Mouse (Mus musculus) intestine, embryonic 14.5 days (tissue): ENCODE data around the gene Tgfa. TPM values are rescaled to one million over a fixed set of nuclear protein-coding genes. Genes with fewer than 3 reads are reported as not detected.
A peak's percentile ranks its signal among the peaks of the same experiment; 100 is the strongest.

ENCODE experiments used
- ATAC-seq: fragments of 200-750 bp; cut with Nextera tagmentation; replicated peaks from 2 replicates; pipeline ENCODE4 v1.8.0; 2017; ENCODE audit warnings: low read depth, moderate number of reproducible peaks, moderate TSS enrichment, moderate library complexity; ENCODE audit not compliant: low FRiP score, low TSS enrichment
- DNase-seq: peaks from one replicate; pipeline ENCODE4 v3.0.0-alpha.2; 2018; ENCODE audit warnings: low spot score
- H3K27ac ChIP-seq: fragments of 300-500 bp; sonication (generic); 2 replicates; pipeline ENCODE4 v1.5.1; 2014; ENCODE audit warnings: low read depth, mild to moderate bottlenecking, control low read depth
- H3K27me3 ChIP-seq: fragments of 300-500 bp; sonication (generic); replicated peaks from 2 replicates; pipeline ENCODE4 v1.6.1; 2014; ENCODE audit warnings: low read length, control low read depth; ENCODE audit not compliant: control insufficient read depth, insufficient read depth
- H3K36me3 ChIP-seq: fragments of 300-500 bp; sonication (generic); 2 replicates; pipeline ENCODE4 v1.6.1; 2014; ENCODE audit warnings: low read length, control low read depth; ENCODE audit not compliant: control insufficient read depth, insufficient read depth
- H3K4me1 ChIP-seq: fragments of 300-500 bp; sonication (generic); replicated peaks from 2 replicates; pipeline ENCODE4 v1.6.1; 2014; ENCODE audit warnings: low read length, control low read depth, mixed read lengths; ENCODE audit not compliant: control insufficient read depth, insufficient read depth
- H3K4me2 ChIP-seq: fragments of 300-500 bp; sonication (generic); 2 replicates; pipeline ENCODE4 v1.6.1; 2014; ENCODE audit warnings: low read length
- H3K4me3 ChIP-seq: fragments of 300-500 bp; sonication (generic); 2 replicates; pipeline ENCODE4 v1.5.1; 2014; ENCODE audit warnings: low read depth, low read length, control low read depth, mixed read lengths
- H3K9ac ChIP-seq: fragments of 300-500 bp; sonication (generic); 2 replicates; pipeline ENCODE4 v1.6.1; 2014; ENCODE audit warnings: mild to moderate bottlenecking, low read length
- H3K9me3 ChIP-seq: fragments of 300-500 bp; sonication (generic); 2 replicates; pipeline ENCODE4 v1.6.1; 2016; ENCODE audit warnings: low read length, control low read depth; ENCODE audit not compliant: control insufficient read depth
- WGBS: fragments of 180-500 bp; shearing (Covaris S2); extraction: QIAGEN DNeasy Blood & Tissue Kit; methylation state at CpG from one replicate; pipeline ENCODE4 v1.1.7; 2014; 5-methylcytosine and 5-hydroxymethylcytosine counted together
- polyA plus RNA-seq: library from polyadenylated mRNA; unstranded; fragments of >200 nt; fragmentation: Nextera tagmentation; extraction: Ambion mirVana; gene quantifications from 2 replicates; pipeline ENCODE4 v1.2.1, GENCODE M21; 2014

Tgfa gene
- polyA plus RNA-seq, 1 experiment from 2014 or later = 7.3 TPM

GRCm38 (mm10) chr6:86305680-86306079, 110.7 kb downstream of the Tgfa start:
- H3K4me2 ChIP-seq = no peak overlapping the region

GRCm38 (mm10) chr6:86314011-86314410, 119.0 kb downstream of the Tgfa start:
- WGBS = 40% methylated on average over 1 of the region's 1 CpGs
- Histone ChIP-seq H3K4me1 (no peaks in the 10 kb centered on the region), H3K27me3 (no peaks in the 10 kb centered on the region), H3K4me2 (no peak overlapping the region), H3K36me3 (no peaks in the 10 kb centered on the region), H3K27ac (no peak overlapping the region), H3K9ac (no peak overlapping the region), H3K9me3 (no peaks in the 10 kb centered on the region), H3K4me3 (no peak overlapping the region)
- DNase-seq (no peak), ATAC-seq (no peak)

More at GRCm38 (mm10) chr6:86305680-86306079, 110.7 kb downstream of the Tgfa start:
- DNase-seq (no peak), ATAC-seq (no peak)
- Histone ChIP-seq H3K9me3 (no peaks in the 10 kb centered on the region), H3K4me3 (no peak overlapping the region), H3K36me3 (no peaks in the 10 kb centered on the region), H3K9ac (no peak overlapping the region), H3K4me1 (no peaks in the 10 kb centered on the region), H3K27me3 (no peaks in the 10 kb centered on the region), H3K27ac (no peak overlapping the region)
- 84% methylated on average over 4 of the region's 4 CpGs for WGBS

- no peak overlapping the region for H3K9ac ChIP-seq
- H3K9me3 ChIP-seq = no peaks in the 10 kb centered on the region
- H3K27ac ChIP-seq = no peak overlapping the region
- H3K36me3 ChIP-seq = no peaks in the 10 kb centered on the region
- no peak overlapping the region for H3K4me2 ChIP-seq
- no peak for DNase-seq
- 52% methylated on average over 1 of the region's 1 CpGs for WGBS
- no peaks in the 10 kb centered on the region for H3K4me1 ChIP-seq
- H3K27me3 ChIP-seq = no peaks in the 10 kb centered on the region
- no peak overlapping the region for H3K4me3 ChIP-seq
- ATAC-seq = no peak
Measured at GRCm38 (mm10) chr6:86317066-86317465, 122.0 kb downstream of the Tgfa start.

GRCm38 (mm10) chr6:86318855-86319254, 123.8 kb downstream of the Tgfa start:
- no peak overlapping the region for H3K4me2 ChIP-seq
- peak; percentile 66 for ATAC-seq
- WGBS = 48% methylated on average over 4 of the region's 4 CpGs
- H3K27ac ChIP-seq = no peak overlapping the region
- no peak overlapping the region for H3K9ac ChIP-seq
- no peak for DNase-seq
- H3K4me1 ChIP-seq = no peaks in the 10 kb centered on the region
- H3K4me3 ChIP-seq = no peak overlapping the region
- no peaks in the 10 kb centered on the region for H3K9me3 ChIP-seq
- H3K27me3 ChIP-seq = no peaks in the 10 kb centered on the region
- no peaks in the 10 kb centered on the region for H3K36me3 ChIP-seq

- ATAC-seq (no peak), DNase-seq (no peak)
- Histone ChIP-seq H3K9ac (no peak overlapping the region), H3K27me3 (no peaks in the 10 kb centered on the region), H3K36me3 (no peaks in the 10 kb centered on the region), H3K27ac (no peak overlapping the region), H3K9me3 (no peaks in the 10 kb centered on the region), H3K4me3 (no peak overlapping the region), H3K4me2 (no peak overlapping the region), H3K4me1 (no peaks in the 10 kb centered on the region)
- 80% methylated on average over 5 of the region's 5 CpGs for WGBS
Measured at GRCm38 (mm10) chr6:86322031-86322563, 127.1 kb downstream of the Tgfa start.

- H3K4me2 ChIP-seq = no peak overlapping the region
- H3K9me3 ChIP-seq = no peaks in the 10 kb centered on the region
- WGBS = 94% methylated on average over 9 of the region's 9 CpGs
- H3K9ac ChIP-seq = no peak overlapping the region
- H3K27me3 ChIP-seq = no peaks in the 10 kb centered on the region
- H3K36me3 ChIP-seq = no peaks in the 10 kb centered on the region
- no peak overlapping the region for H3K4me3 ChIP-seq
- ATAC-seq (no peak), DNase-seq (no peak)
- no peaks in the 10 kb centered on the region for H3K4me1 ChIP-seq
- no peak overlapping the region for H3K27ac ChIP-seq
Measured at GRCm38 (mm10) chr6:86322991-86323390, 128.0 kb downstream of the Tgfa start.

- 82% methylated on average over 3 of the region's 3 CpGs for WGBS
Measured at GRCm38 (mm10) chr6:86324400-86324799, 129.4 kb downstream of the Tgfa start.

More at GRCm38 (mm10) chr6:86324400-86324799, 129.4 kb downstream of the Tgfa start:
- Histone ChIP-seq H3K27me3 (no peaks in the 10 kb centered on the region), H3K27ac (no peak overlapping the region), H3K9me3 (no peaks in the 10 kb centered on the region), H3K36me3 (no peaks in the 10 kb centered on the region), H3K4me1 (no peaks in the 10 kb centered on the region), H3K4me3 (no peak overlapping the region), H3K9ac (no peak overlapping the region), H3K4me2 (no peak overlapping the region)
- no peak for ATAC-seq
- no peak for DNase-seq

Other genes starting within 250 kb of the Tgfa start
- 42.5 and 44.1 TPM in 2 replicates for gene Dusp11, start 233.6 kb upstream of the Tgfa start, polyA plus RNA-seq
- not detected in 2 replicates for gene Figla, start 179.1 kb upstream of the Tgfa start, polyA plus RNA-seq
- gene Add2, start 166.5 kb upstream of the Tgfa start, polyA plus RNA-seq = 7.4 and 7.7 TPM in 2 replicates
- gene Fam136a, start 170.4 kb downstream of the Tgfa start, polyA plus RNA-seq = 162 and 167 TPM in 2 replicates
- 787 and 872 TPM in 2 replicates for gene Snrpg, start 176.1 kb downstream of the Tgfa start, polyA plus RNA-seq
- gene Pcyox1, start 201.9 kb downstream of the Tgfa start, polyA plus RNA-seq = 81.6 and 87.9 TPM in 2 replicates
- gene Tia1, start 209.0 kb downstream of the Tgfa start, polyA plus RNA-seq = 184 and 216 TPM in 2 replicates
- not detected in 2 replicates for gene Gm44790, start 231.4 kb downstream of the Tgfa start, polyA plus RNA-seq
- gene C87436, start 243.2 kb downstream of the Tgfa start, polyA plus RNA-seq = 21.4 and 26.5 TPM in 2 replicates